In genomic region chr6:138143450-138143849, GRCm38 (mm10) we compare ENCODE assay signal across 10 mouse cellular contexts. TPM values are rescaled to one million over a fixed set of nuclear protein-coding genes. Genes with fewer than 3 reads are reported as not detected.
DNase-seq lines count a peak whose midpoint lies in the region; ATAC-seq lines count a peak whose summit lies in the region.
"Had no signal": no experiment of that assay in that cellular context is flagged by ENCODE, and none has a peak within 500 bp of the region (broad histone marks: within the 10 kb centered on the region; RNA-seq: fewer than 3 reads in every experiment).

No protein-coding gene starts in this region.

- WGBS in embryonic facial prominence, embryonic 12.5 days = 61% methylated on average over 3 of the region's 3 CpGs
- 81% methylated on average over 3 of the region's 3 CpGs for WGBS in embryonic facial prominence, embryonic 10.5 days
- WGBS in embryonic facial prominence, embryonic 14.5 days = 64% methylated on average over 3 of the region's 3 CpGs
- WGBS in forebrain, embryonic 12.5 days = 91% methylated on average over 3 of the region's 3 CpGs

- peaks cover 33% of the 10 kb centered on the region for H3K4me1 ChIP-seq in embryonic facial prominence, embryonic 12.5 days
- peaks cover 37% of the 10 kb centered on the region for H3K4me1 ChIP-seq in embryonic facial prominence, embryonic 10.5 days
- H3K4me1 ChIP-seq in embryonic facial prominence, embryonic 14.5 days (ENCODE audit: control insufficient read depth, insufficient read depth, low read length) = peaks cover 15% of the 10 kb centered on the region
- H3K4me1 ChIP-seq in forebrain, embryonic 12.5 days = peaks cover 17% of the 10 kb centered on the region; the same call in 1 of the 2 replicates

- DNase-seq in embryonic facial prominence, embryonic 10.5 days (ENCODE audit: low spot score) = no peak
- DNase-seq in embryonic facial prominence, embryonic 14.5 days (ENCODE audit: low spot score) = peak; percentile 20
- DNase-seq in kidney, postnatal 25 days = peak; percentile 52 to 65
- DNase-seq in lung, postnatal 10 days = peak; percentile 41
- no peak for DNase-seq in embryo, embryonic 11 days
- DNase-seq in gastrocnemius, postnatal 36 days = no peak

- no peaks in the 10 kb centered on the region for H3K36me3 ChIP-seq in embryonic facial prominence, embryonic 12.5 days
- H3K36me3 ChIP-seq in embryonic facial prominence, embryonic 10.5 days (replicated peaks) = no peaks in the 10 kb centered on the region; the same call in 1 of the 2 replicates
- H3K36me3 ChIP-seq in embryonic facial prominence, embryonic 14.5 days (ENCODE audit: control insufficient read depth, insufficient read depth, low read length) = no peaks in the 10 kb centered on the region
- no peaks in the 10 kb centered on the region for H3K36me3 ChIP-seq in forebrain, embryonic 12.5 days (replicated peaks)
- H3K36me3 ChIP-seq: neural tube, embryonic 15.5 days had no signal

- no peak overlapping the region for H3K27ac ChIP-seq in embryonic facial prominence, embryonic 12.5 days
- H3K27ac ChIP-seq in embryonic facial prominence, embryonic 10.5 days (replicated peaks) = no peak overlapping the region
- no peak overlapping the region for H3K27ac ChIP-seq in embryonic facial prominence, embryonic 14.5 days (replicated peaks; ENCODE audit: low read depth, low read length)
- H3K27ac ChIP-seq in forebrain, embryonic 12.5 days = no peak overlapping the region
- H3K27ac ChIP-seq: neural tube, embryonic 15.5 days had no signal

- H3K4me2 ChIP-seq in embryonic facial prominence, embryonic 12.5 days (replicated peaks) = 0 out of 2 replicates have a peak overlapping the region, but pooled peaks have one; percentile 0
- peak overlapping the region; percentile 69; the same call in 1 of the 2 replicates for H3K4me2 ChIP-seq in embryonic facial prominence, embryonic 14.5 days (ENCODE audit: low read depth, low read length)
- no peak overlapping the region for H3K4me2 ChIP-seq in forebrain, embryonic 12.5 days
- H3K4me2 ChIP-seq: neural tube, embryonic 15.5 days had no signal

- no peak overlapping the region for H3K9ac ChIP-seq in embryonic facial prominence, embryonic 12.5 days
- H3K9ac ChIP-seq in embryonic facial prominence, embryonic 14.5 days (ENCODE audit: low read depth, low read length) = no peak overlapping the region
- no peak overlapping the region for H3K9ac ChIP-seq in forebrain, embryonic 12.5 days
- H3K9ac ChIP-seq: neural tube, embryonic 15.5 days had no signal

- intact Hi-C loops in gastrocnemius, postnatal 36 days (cut with DNase I) = no loop called here

- H3K27me3 ChIP-seq in embryonic facial prominence, embryonic 12.5 days = no peaks in the 10 kb centered on the region
- H3K27me3 ChIP-seq in embryonic facial prominence, embryonic 10.5 days (replicated peaks; ENCODE audit: low read depth, poor library complexity, severe bottlenecking) = no peaks in the 10 kb centered on the region
- H3K27me3 ChIP-seq in embryonic facial prominence, embryonic 14.5 days (replicated peaks; ENCODE audit: control insufficient read depth, insufficient read depth, low read length) = no peaks in the 10 kb centered on the region
- no peaks in the 10 kb centered on the region for H3K27me3 ChIP-seq in forebrain, embryonic 12.5 days

- H3K9me3 ChIP-seq in embryonic facial prominence, embryonic 12.5 days = no peaks in the 10 kb centered on the region
- H3K9me3 ChIP-seq in embryonic facial prominence, embryonic 10.5 days = no peaks in the 10 kb centered on the region
- no peaks in the 10 kb centered on the region for H3K9me3 ChIP-seq in embryonic facial prominence, embryonic 14.5 days (ENCODE audit: control insufficient read depth, low read length)
- H3K9me3 ChIP-seq in forebrain, embryonic 12.5 days = no peaks in the 10 kb centered on the region
- H3K9me3 ChIP-seq: neural tube, embryonic 15.5 days had no signal

- ATAC-seq in embryonic facial prominence, embryonic 12.5 days (ENCODE audit: insufficient number of reproducible peaks, insufficient read depth, low FRiP score, low TSS enrichment) = no peak
- no peak for ATAC-seq in embryonic facial prominence, embryonic 14.5 days (ENCODE audit: low read depth)
- ATAC-seq in forebrain, embryonic 12.5 days (ENCODE audit: low FRiP score) = no peak
- ATAC-seq: forebrain, embryonic 14.5 days had no signal

- no peak overlapping the region for H3K4me3 ChIP-seq in embryonic facial prominence, embryonic 12.5 days
- H3K4me3 ChIP-seq in embryonic facial prominence, embryonic 10.5 days = no peak overlapping the region
- H3K4me3 ChIP-seq in embryonic facial prominence, embryonic 14.5 days (ENCODE audit: low read depth, low read length) = no peak overlapping the region
- H3K4me3 ChIP-seq in forebrain, embryonic 12.5 days (replicated peaks) = no peak overlapping the region
- H3K4me3 ChIP-seq: neural tube, embryonic 15.5 days had no signal

RNA-seq across cellular contexts. Expression of gene Mgst1, which starts 3.3 kb away (rescaled TPM):
- 74.8 and 79.0 TPM in 2 replicates for polyA plus RNA-seq in embryonic facial prominence, embryonic 12.5 days (2016; fragmentation: Nextera tagmentation; extraction: Ambion mirVana)
- polyA plus RNA-seq in embryonic facial prominence, embryonic 10.5 days (2016; fragmentation: Nextera tagmentation; extraction: Ambion mirVana) = 63.1 and 78.7 TPM in 2 replicates
- 185 and 192 TPM in 2 replicates for polyA plus RNA-seq in embryonic facial prominence, embryonic 14.5 days (2014; fragmentation: Nextera tagmentation; extraction: Ambion mirVana)
- 10 to 100 TPM; 16.4 to 46.5 TPM for total RNA-seq in gastrocnemius, postnatal 36 days (2021)
- polyA plus RNA-seq in forebrain, embryonic 12.5 days (2016; fragmentation: Nextera tagmentation; extraction: Ambion mirVana) = 40.0 and 45.4 TPM in 2 replicates

Comparison
In these comparisons a context has a peak if more than half of its experiments do, and no peak if none do; other contexts are left out.
1. DNase-seq: peak in embryonic facial prominence, embryonic 14.5 days (single experiment), kidney, postnatal 25 days (2 of 2) and lung, postnatal 10 days (single experiment); none in embryonic facial prominence, embryonic 10.5 days (single experiment), embryo, embryonic 11 days (single experiment) and gastrocnemius, postnatal 36 days (0 of 2).